Mouse (Mus musculus) right cerebral cortex, postnatal 10 days (tissue): ENCODE measurements at regions not wholly inside any gene's neighbourhood (a gene's known extent, or its start where the extent isn't known, plus 50 kb on each side); places are given as distances from the start of the nearest gene placed in this dataset.

Source experiments
- DNase-seq, 2 experiments: peaks; one replicate each; pipeline ENCODE4 v3.0.0; 2021; ENCODE audit warnings: low spot score in 2 of 2

GRCm38 (mm10) chr14:97170841-97171240 lies 651.9 kb upstream of the Klhl1 start:
- no peak for DNase-seq

GRCm38 (mm10) chr14:97165793-97166192 lies 646.9 kb upstream of the Klhl1 start:
- peak; percentile 27 to 31 for DNase-seq

- DNase-seq = no peak
Measured at GRCm38 (mm10) chr14:97148997-97149653, 630.2 kb upstream of the Klhl1 start.

- no peak for DNase-seq
Measured at GRCm38 (mm10) chr14:97115918-97116635, 597.2 kb upstream of the Klhl1 start.

GRCm38 (mm10) chr14:97101090-97101675 lies 582.3 kb upstream of the Klhl1 start:
- DNase-seq = no peak

- no peak for DNase-seq
Measured at GRCm38 (mm10) chr14:97093389-97093788, 574.5 kb upstream of the Klhl1 start.

- DNase-seq = no peak
Measured at GRCm38 (mm10) chr14:97088863-97089262, 570.0 kb upstream of the Klhl1 start.

- DNase-seq = no peak
Measured at GRCm38 (mm10) chr14:97087346-97087745, 568.4 kb upstream of the Klhl1 start.

GRCm38 (mm10) chr14:97086363-97087309 lies 567.7 kb upstream of the Klhl1 start:
- DNase-seq = no peak

GRCm38 (mm10) chr14:97074808-97075207 lies 555.9 kb upstream of the Klhl1 start:
- no peak for DNase-seq

GRCm38 (mm10) chr14:97068770-97069169 lies 549.9 kb upstream of the Klhl1 start:
- no peak for DNase-seq

GRCm38 (mm10) chr14:97068313-97068712 lies 549.4 kb upstream of the Klhl1 start:
- DNase-seq = no peak

- no peak for DNase-seq
Measured at GRCm38 (mm10) chr14:97045321-97045720, 526.4 kb upstream of the Klhl1 start.

GRCm38 (mm10) chr14:97039850-97040249 lies 520.9 kb upstream of the Klhl1 start:
- no peak for DNase-seq

- DNase-seq = no peak
Measured at GRCm38 (mm10) chr14:97028528-97028927, 509.6 kb upstream of the Klhl1 start.

GRCm38 (mm10) chr14:97006294-97006693 lies 487.4 kb upstream of the Klhl1 start:
- no peak for DNase-seq

- no peak for DNase-seq
Measured at GRCm38 (mm10) chr14:96995081-96995480, 476.2 kb upstream of the Klhl1 start.

GRCm38 (mm10) chr14:96990542-96991162 lies 471.8 kb upstream of the Klhl1 start:
- DNase-seq = no peak

- no peak for DNase-seq
Measured at GRCm38 (mm10) chr14:96963074-96963447, 444.2 kb upstream of the Klhl1 start.

GRCm38 (mm10) chr14:96962426-96963073 lies 443.6 kb upstream of the Klhl1 start:
- no peak for DNase-seq

- no peak for DNase-seq
Measured at GRCm38 (mm10) chr14:96956115-96956514, 437.2 kb upstream of the Klhl1 start.
